Mouse (Mus musculus) kidney, postnatal 0 days (tissue): Measurements from ENCODE around the gene Klhl12. TPM values are rescaled to one million over a fixed set of nuclear protein-coding genes. Genes with fewer than 3 reads are reported as not detected.

Experiments
- ATAC-seq: fragments of 200-750 bp; cut with Nextera tagmentation; replicated peaks from 2 replicates; pipeline ENCODE4 v1.8.0; 2017; ENCODE audit warnings: low read depth, moderate number of reproducible peaks, moderate TSS enrichment, moderate library complexity; ENCODE audit not compliant: low FRiP score
- DNase-seq: peaks from one replicate; pipeline ENCODE4 v3.0.0-alpha.2; 2016; ENCODE audit warnings: low spot score
- H3K27ac ChIP-seq: fragments of 300-500 bp; sonication (generic); 2 replicates; pipeline ENCODE4 v1.5.1; 2014; ENCODE audit warnings: mild to moderate bottlenecking
- H3K27me3 ChIP-seq: fragments of 300-500 bp; sonication (generic); 2 replicates; pipeline ENCODE4 v1.6.1; 2014; ENCODE audit warnings: low read length, mixed read lengths; ENCODE audit not compliant: insufficient read depth
- H3K36me3 ChIP-seq: fragments of 300-500 bp; sonication (generic); 2 replicates; pipeline ENCODE4 v1.6.1; 2014; ENCODE audit warnings: low read length, mixed read lengths; ENCODE audit not compliant: insufficient read depth
- H3K4me1 ChIP-seq: fragments of 300-500 bp; sonication (generic); replicated peaks from 2 replicates; pipeline ENCODE4 v1.6.1; 2014; ENCODE audit warnings: antibody characterized with exemption, low read length, mixed read lengths; ENCODE audit not compliant: insufficient read depth
- H3K4me2 ChIP-seq: fragments of 300-500 bp; sonication (generic); 2 replicates; pipeline ENCODE4 v1.6.1; 2014; ENCODE audit warnings: mild to moderate bottlenecking, low read length, moderate library complexity, mixed read lengths
- H3K4me3 ChIP-seq: fragments of 300-500 bp; sonication (generic); replicated peaks from 2 replicates; pipeline ENCODE4 v1.5.1; 2014; ENCODE audit warnings: low read depth, low read length
- H3K9ac ChIP-seq: fragments of 300-500 bp; sonication (generic); 2 replicates; pipeline ENCODE4 v1.6.1; 2014; ENCODE audit warnings: low read depth, low read length
- H3K9me3 ChIP-seq: fragments of 300-500 bp; sonication (generic); replicated peaks from 2 replicates; pipeline ENCODE4 v1.6.1; 2016; ENCODE audit warnings: low read length, inconsistent platforms, mixed read lengths
- CTCF ChIP-seq: IDR thresholded peaks from 2 replicates; pipeline ENCODE4 v1.5.1; 2016; ENCODE audit warnings: antibody characterized with exemption, low read depth, mild to moderate bottlenecking, moderate library complexity
- WGBS: fragments of 180-500 bp; shearing (Covaris S2); extraction: QIAGEN DNeasy Blood & Tissue Kit; methylation state at CpG from one replicate; pipeline ENCODE4 v1.1.7; 2014; 5-methylcytosine and 5-hydroxymethylcytosine counted together
- polyA plus RNA-seq: library from polyadenylated mRNA; unstranded; fragments of >200 nt; fragmentation: Nextera tagmentation; extraction: Ambion mirVana; gene quantifications from 2 replicates; pipeline ENCODE4 v1.2.1, GENCODE M21; 2015

The Klhl12 gene
- polyA plus RNA-seq, 1 experiment from 2014 or later: 17.8 TPM

GRCm38 (mm10) chr1:134414501-134415167 lies 40.7 kb upstream of the Klhl12 start:
- peak; percentile 57 for TF ChIP-seq CTCF
- H3K4me2 ChIP-seq: peak overlapping the region; percentile 73
- H3K27me3 ChIP-seq: no peaks in the 10 kb centered on the region
- ATAC-seq (peak; percentile 22), DNase-seq (no peak)
- no peaks in the 10 kb centered on the region for H3K9me3 ChIP-seq
- 12% methylated on average over 11 of the region's 11 CpGs for WGBS
- peak overlapping the region; percentile 91 for H3K4me3 ChIP-seq
- H3K9ac ChIP-seq: peak overlapping the region; percentile 49; the same call in 1 of the 2 replicates
- 0 out of 2 replicates have a peak, but pooled peaks cover 8% of the 10 kb centered on the region for H3K36me3 ChIP-seq
- H3K27ac ChIP-seq: peak overlapping the region; percentile 96
- peaks cover 31% of the 10 kb centered on the region for H3K4me1 ChIP-seq

- no peaks in the 10 kb centered on the region for H3K9me3 ChIP-seq
- no peaks in the 10 kb centered on the region for H3K27me3 ChIP-seq
- ATAC-seq (peak; percentile 100), DNase-seq (peak; percentile 99)
- peak within 1 kb of the TSS; percentile 73 for H3K4me2 ChIP-seq
- TF ChIP-seq CTCF: no peak; the same call in none of the 2 replicates
- 0 out of 2 replicates have a peak, but pooled peaks cover 6% of the 10 kb centered on the region for H3K36me3 ChIP-seq
- H3K27ac ChIP-seq: peak within 1 kb of the TSS; percentile 96
- under 1% methylated on average over 54 of the region's 77 CpGs for WGBS
- H3K4me1 ChIP-seq: peaks cover 35% of the 10 kb centered on the region
- H3K4me3 ChIP-seq: peak within 1 kb of the TSS; percentile 91
- H3K9ac ChIP-seq: peak within 1 kb of the TSS; percentile 94
Measured at GRCm38 (mm10) chr1:134415168-134415831, 40.0 kb upstream of the Klhl12 start, which contains the start of gene Adipor1. Gene Adipor1 (plus strand): TSS chr1:134415378.

- 64% methylated on average over 2 of the region's 2 CpGs for WGBS
- peaks cover 35% of the 10 kb centered on the region for H3K4me1 ChIP-seq
Measured at GRCm38 (mm10) chr1:134418414-134418975, 36.8 kb upstream of the Klhl12 start.

DNA sequence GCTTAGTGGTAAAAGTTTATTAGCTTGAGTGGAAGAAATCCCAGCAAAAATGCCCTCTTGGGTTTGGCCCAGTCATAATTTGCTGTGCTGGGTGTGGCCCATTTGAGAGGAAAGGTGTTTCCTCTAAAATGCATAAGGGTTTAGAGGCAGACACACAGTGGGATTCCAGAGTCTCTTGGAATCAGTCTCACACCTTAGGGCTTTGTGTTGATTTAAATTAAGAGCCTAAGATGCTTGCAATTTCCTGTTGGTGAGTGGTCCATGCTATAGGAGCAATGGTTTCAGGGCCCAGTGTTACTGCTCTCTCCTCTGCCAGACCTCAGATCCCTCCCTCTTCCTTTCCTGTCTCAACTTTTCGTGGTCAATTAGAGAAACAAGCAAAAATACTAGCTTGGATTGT lies 36.2 kb upstream of the Klhl12 start:
- H3K4me2 ChIP-seq: no peak overlapping the region

More at GRCm38 (mm10) chr1:134418414-134418975, 36.8 kb upstream of the Klhl12 start:
- Histone ChIP-seq H3K9me3 (no peaks in the 10 kb centered on the region), H3K4me3 (no peak overlapping the region), H3K4me2 (0 out of 2 replicates have a peak overlapping the region, but pooled peaks have one; percentile 6), H3K27me3 (no peaks in the 10 kb centered on the region), H3K27ac (no peak overlapping the region), H3K36me3 (0 out of 2 replicates have a peak, but pooled peaks cover 2% of the 10 kb centered on the region), H3K9ac (no peak overlapping the region)
- DNase-seq (no peak), ATAC-seq (no peak)
- no peak for TF ChIP-seq CTCF

DNA sequence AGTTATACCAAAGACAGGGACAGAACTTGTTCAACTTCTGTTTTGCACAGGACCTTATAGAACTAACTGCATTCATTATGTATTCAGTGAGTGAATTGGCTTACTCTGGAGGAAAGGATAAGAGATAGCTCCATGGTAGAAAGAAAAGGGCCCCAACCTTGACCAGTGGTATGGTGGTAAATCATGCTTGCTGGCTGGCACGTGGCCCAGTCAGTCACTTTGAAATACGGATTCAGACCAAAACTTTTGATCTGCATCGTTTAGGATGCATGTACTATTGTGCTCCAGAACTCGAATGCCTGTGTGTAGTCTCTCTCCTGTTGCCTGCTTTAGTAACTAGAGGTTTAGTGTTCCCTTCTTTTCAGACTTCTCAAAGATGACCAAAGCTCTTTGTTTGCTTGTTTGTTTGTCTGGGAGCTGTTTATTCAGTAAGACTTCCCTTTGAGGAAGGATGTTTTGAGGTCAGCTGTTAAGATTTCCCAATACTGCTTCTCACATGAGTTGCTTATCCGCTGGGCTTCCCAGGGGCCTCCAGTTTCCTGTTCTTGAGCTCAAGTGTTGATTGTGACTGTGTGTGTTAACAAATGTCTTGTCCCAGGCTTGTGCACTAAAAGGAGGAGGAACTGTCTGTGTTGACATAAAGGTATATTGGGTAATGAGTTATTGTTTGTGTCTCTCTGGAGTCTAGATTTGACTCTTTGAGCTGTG lies 35.4 kb upstream of the Klhl12 start:
- no peak overlapping the region for H3K9ac ChIP-seq
- TF ChIP-seq CTCF: no peak
- DNase-seq (no peak), ATAC-seq (no peak)
- peak overlapping the region; percentile 47; the same call in 1 of the 2 replicates for H3K27ac ChIP-seq
- peaks cover 13% of the 10 kb centered on the region; the same call in 1 of the 2 replicates for H3K36me3 ChIP-seq
- H3K9me3 ChIP-seq: no peaks in the 10 kb centered on the region
- peaks cover 28% of the 10 kb centered on the region for H3K4me1 ChIP-seq
- 26% methylated on average over 5 of the region's 5 CpGs for WGBS
- no peak overlapping the region for H3K4me3 ChIP-seq
- H3K27me3 ChIP-seq: no peaks in the 10 kb centered on the region
- 0 out of 2 replicates have a peak overlapping the region, but pooled peaks have one; percentile 4 for H3K4me2 ChIP-seq

More for the DNA sequence above, 36.2 kb upstream of the Klhl12 start:
- no peaks in the 10 kb centered on the region for H3K27me3 ChIP-seq
- DNase-seq (no peak), ATAC-seq (no peak)
- no peak overlapping the region for H3K9ac ChIP-seq
- no peaks in the 10 kb centered on the region for H3K9me3 ChIP-seq
- peaks cover 34% of the 10 kb centered on the region for H3K4me1 ChIP-seq
- H3K27ac ChIP-seq: no peak overlapping the region
- TF ChIP-seq CTCF: no peak
- no peak overlapping the region for H3K4me3 ChIP-seq
- WGBS: 37% methylated on average over 1 of the region's 1 CpGs
- peaks cover 5% of the 10 kb centered on the region; the same call in 1 of the 2 replicates for H3K36me3 ChIP-seq
